Mouse (Mus musculus): ENCODE data around the gene P2rx5. TPM values are rescaled to one million over a fixed set of nuclear protein-coding genes. Genes with fewer than 3 reads are reported as not detected.

The P2rx5 gene
- 12.7 and 14.2 TPM in 2 replicates for total RNA-seq (2021)
- long read RNA-seq, experiment 1, transcript P2rx5-201 (13 exons, 2,395 nt): major isoform, 11 of 19 reads
- long read RNA-seq, experiment 1, partial matches to known transcripts: 2 of 19 reads
- long read RNA-seq, experiment 1, other reads (novel, unspliced or antisense): 6 of 19 reads
- long read RNA-seq, experiment 2, transcript P2rx5-201 (13 exons, 2,395 nt): major isoform, 14 of 23 reads
- long read RNA-seq, experiment 2, partial matches to known transcripts: 2 of 23 reads
- long read RNA-seq, experiment 2, other reads (novel, unspliced or antisense): 7 of 23 reads

- peak; percentile 79 for DNase-seq
Observed at GRCm38 (mm10) chr11:73159957-73160810, at the start of gene P2rx5. P2rx5 (plus strand) TSS chr11:73160421.

- no peak for DNase-seq
Observed at GRCm38 (mm10) chr11:73111414-73111813, 48.8 kb upstream of the P2rx5 start.

GRCm38 (mm10) chr11:73126495-73126894 lies 33.7 kb upstream of the P2rx5 start:
- DNase-seq: no peak

- no peak for DNase-seq
Observed at GRCm38 (mm10) chr11:73131020-73131419, 29.2 kb upstream of the P2rx5 start.

GRCm38 (mm10) chr11:73132999-73133398 lies 27.2 kb upstream of the P2rx5 start:
- DNase-seq: no peak

GRCm38 (mm10) chr11:73134222-73134621 lies 26.0 kb upstream of the P2rx5 start:
- DNase-seq: no peak

- DNase-seq: no peak
Observed at GRCm38 (mm10) chr11:73136587-73136986, 23.6 kb upstream of the P2rx5 start.

GRCm38 (mm10) chr11:73137116-73137515 lies 23.1 kb upstream of the P2rx5 start:
- DNase-seq: no peak

GRCm38 (mm10) chr11:73137591-73138501 lies 22.4 kb upstream of the P2rx5 start, which contains the start of gene Haspin:
Haspin (minus strand) TSS chr11:73138294.
- DNase-seq: peak; percentile 96

GRCm38 (mm10) chr11:73144261-73144681 lies 15.9 kb upstream of the P2rx5 start:
- peak; percentile 68 for DNase-seq

- DNase-seq: no peak
Observed at GRCm38 (mm10) chr11:73146026-73146974, 13.9 kb upstream of the P2rx5 start.

- no peak for DNase-seq
Observed at GRCm38 (mm10) chr11:73146975-73147365, 13.3 kb upstream of the P2rx5 start.

GRCm38 (mm10) chr11:73148209-73148608 lies 12.0 kb upstream of the P2rx5 start:
- DNase-seq: peak; percentile 61

GRCm38 (mm10) chr11:73155071-73155470 lies 5.2 kb upstream of the P2rx5 start:
- no peak for DNase-seq

GRCm38 (mm10) chr11:73160811-73161200 lies 585 bp downstream of the P2rx5 start:
- peak; percentile 74 for DNase-seq

- no peak for DNase-seq
Observed at GRCm38 (mm10) chr11:73161616-73162015, 1.4 kb downstream of the P2rx5 start.

GRCm38 (mm10) chr11:73162284-73162683 lies 2.1 kb downstream of the P2rx5 start:
- DNase-seq: no peak

- DNase-seq: peak; percentile 43
Observed at GRCm38 (mm10) chr11:73168071-73168470, 7.8 kb downstream of the P2rx5 start.

GRCm38 (mm10) chr11:73168576-73168975 lies 8.4 kb downstream of the P2rx5 start:
- DNase-seq: no peak

- peak; percentile 75 for DNase-seq
Observed at GRCm38 (mm10) chr11:73169231-73169630, 9.0 kb downstream of the P2rx5 start.

- DNase-seq: peak; percentile 59
Observed at GRCm38 (mm10) chr11:73172186-73172585, 12.0 kb downstream of the P2rx5 start.
